ENCODE assay signal across 8 mouse cellular contexts in genomic region chr7:63912234-63912810, GRCm38 (mm10). TPM values are rescaled to one million over a fixed set of nuclear protein-coding genes. Genes with fewer than 3 reads are reported as not detected.
DNase-seq lines count a peak whose midpoint lies in the region; ATAC-seq and TF ChIP-seq lines count a peak whose summit lies in the region.

No protein-coding gene starts in this region.

- DNase-seq in CH12.LX (ENCODE audit: extremely low read depth) = peak; percentile 53
- DNase-seq in R1 (ENCODE audit: low read depth, low spot score) = peak; percentile 61
- no peak for DNase-seq in right cerebral cortex, adult 18-20 months
- DNase-seq in cerebellum, adult 18-20 months = no peak
- no peak for DNase-seq in adrenal gland, adult 8-10 months

- WGBS in intestine, postnatal 0 days = 48% methylated on average over 7 of the region's 7 CpGs

- TF ChIP-seq CTCF in CH12.LX (conservative IDR thresholded peaks at IDR 0.05 in 1 of 2, IDR thresholded peaks at IDR 0.05 in 1 of 2; ENCODE audit: low read depth in 2 of 2, low read length in 2 of 2) = no peak
- no peak for TF ChIP-seq CTCF in intestine, postnatal 0 days (IDR thresholded peaks at IDR 0.05; ENCODE audit: low read depth)

- no peak for TF ChIP-seq POLR2A in CH12.LX (IDR thresholded peaks at IDR 0.05; ENCODE audit: low read depth, low read length)

- peak overlapping the region; percentile 44; the same call in 1 of the 2 replicates for H3K9ac ChIP-seq in CH12.LX (ENCODE audit: insufficient read depth, low read depth)
- no peak overlapping the region for H3K9ac ChIP-seq in intestine, postnatal 0 days (ENCODE audit: low read depth, low read length)

- peak; percentile 31 for ATAC-seq in granulocyte monocyte progenitor cell, adult 5-6 weeks (replicated peaks; ENCODE audit: poor library complexity, severe bottlenecking)
- no peak for ATAC-seq in intestine, postnatal 0 days
- ATAC-seq in megakaryocyte, adult 5-6 weeks (ENCODE audit: poor library complexity, severe bottlenecking) = peak; percentile 33

- peaks cover 8% of the 10 kb centered on the region for H3K79me2 ChIP-seq in CH12.LX (replicated peaks; ENCODE audit: control insufficient read depth, extremely low read depth, insufficient read depth, poor library complexity, severe bottlenecking)

- peaks cover 0 to under 1% of the 10 kb centered on the region in 2 experiments for H3K36me3 ChIP-seq in CH12.LX (replicated peaks in 1 of 2; ENCODE audit: control insufficient read depth in 1 of 2, insufficient read depth in 1 of 2, low read length in 1 of 2)
- H3K36me3 ChIP-seq in intestine, postnatal 0 days (ENCODE audit: control insufficient read depth, insufficient read depth) = no peaks in the 10 kb centered on the region

- peak overlapping the region; percentile 100 for H3K27ac ChIP-seq in CH12.LX (ENCODE audit: insufficient read depth, low read depth)
- peak overlapping the region; percentile 78; the same call in 1 of the 2 replicates for H3K27ac ChIP-seq in intestine, postnatal 0 days (ENCODE audit: low read depth, low read length)

- peak overlapping the region in 1 of 3 experiments; percentile 12 for H3K4me3 ChIP-seq in CH12.LX (replicated peaks in 1 of 3; ENCODE audit: low read depth in 2 of 3, low read length in 2 of 3, poor library complexity in 1 of 3)
- no peak overlapping the region for H3K4me3 ChIP-seq in intestine, postnatal 0 days (ENCODE audit: low read depth, low read length)

- no peak for TF ChIP-seq EP300 in CH12.LX (IDR thresholded peaks at IDR 0.05; ENCODE audit: low read length)

- in situ Hi-C loops in CH12.LX (cut with MboI; ENCODE audit: low pct_ligation_motif_present, low pct_unique_long_range_greater_than_20kb, low sequenced_read_pairs) = no loop called here

- dilution Hi-C loops in CH12.LX (cut with MboI; ENCODE audit: extremely low pct_ligation_motif_present, extremely low pct_unique_long_range_greater_than_20kb, low sequenced_read_pairs) = no loop called here

- H3K4me2 ChIP-seq in CH12.LX (ENCODE audit: insufficient read depth, low read depth, poor library complexity, severe bottlenecking) = peak overlapping the region; percentile 64
- no peak overlapping the region for H3K4me2 ChIP-seq in intestine, postnatal 0 days (replicated peaks; ENCODE audit: low read depth)

- H3K9me3 ChIP-seq in CH12.LX (replicated peaks; ENCODE audit: low read length) = no peaks in the 10 kb centered on the region
- H3K9me3 ChIP-seq in intestine, postnatal 0 days (ENCODE audit: control insufficient read depth) = no peaks in the 10 kb centered on the region

- peaks cover 38 to 76% of the 10 kb centered on the region in 2 experiments for H3K4me1 ChIP-seq in CH12.LX (ENCODE audit: control insufficient read depth in 1 of 2, insufficient read depth in 2 of 2)
- H3K4me1 ChIP-seq in intestine, postnatal 0 days (replicated peaks; ENCODE audit: control insufficient read depth, insufficient read depth, low read length) = peaks cover 21% of the 10 kb centered on the region; the same call in 1 of the 2 replicates

- no peak for TF ChIP-seq RAD21 in CH12.LX (IDR thresholded peaks at IDR 0.05; ENCODE audit: low read depth, low read length)

- no peaks in the 10 kb centered on the region for H3K27me3 ChIP-seq in CH12.LX (replicated peaks)
- H3K27me3 ChIP-seq in intestine, postnatal 0 days (replicated peaks; ENCODE audit: control insufficient read depth, insufficient read depth, low read length) = no peaks in the 10 kb centered on the region

TF ChIP-seq in CH12.LX, 34 proteins besides CTCF, POLR2A, EP300 and RAD21:
- no peak for TF ChIP-seq MEF2A (IDR thresholded peaks at IDR 0.05; ENCODE audit: borderline replicate concordance, low read depth, low read length)
- 0 out of 2 replicates have a peak, but pooled peaks have one; percentile 25 for TF ChIP-seq UBTF (IDR thresholded peaks at IDR 0.05; ENCODE audit: low read depth, low read length)
- TF ChIP-seq USF2 (conservative IDR thresholded peaks at IDR 0.05; ENCODE audit: low read depth, low read length) = no peak
- no peak for TF ChIP-seq KAT2A (IDR thresholded peaks at IDR 0.05; ENCODE audit: insufficient replicate concordance, low read length)
- TF ChIP-seq ZNF384 (IDR thresholded peaks at IDR 0.05; ENCODE audit: low read depth, low read length) = no peak
- TF ChIP-seq ETS1 (conservative IDR thresholded peaks at IDR 0.05; ENCODE audit: low read depth, low read length) = no peak
- no peak for TF ChIP-seq ZC3H11A (IDR thresholded peaks at IDR 0.05; ENCODE audit: low read depth, low read length)
- TF ChIP-seq TBP (conservative IDR thresholded peaks at IDR 0.05; ENCODE audit: low read depth, low read length) = 0 out of 2 replicates have a peak, but pooled peaks have one; percentile 5

RNA-seq across cellular contexts. Expression of gene E030018B13Rik, which starts 4.3 kb away (rescaled TPM):
- total RNA-seq in CH12.LX (2012; rRNA removed) = not detected in 2 replicates
- total RNA-seq in CH12.LX (2014; rRNA removed) = not detected in 2 replicates
- not detected in 2 replicates for polyA plus RNA-seq in CH12.LX (2012; ENCODE audit: insufficient read length, low read depth)
- not detected in 2 replicates for total RNA-seq in granulocyte monocyte progenitor cell, adult 5-6 weeks (2014; fragmentation: Nextera tagmentation)
- not detected in 2 replicates for total RNA-seq in granulocyte monocyte progenitor cell, adult 5-6 weeks (2017)
- polyA plus RNA-seq in intestine, postnatal 0 days (2015; fragmentation: Nextera tagmentation; extraction: Ambion mirVana) = not detected in 2 replicates
- total RNA-seq in megakaryocyte, adult 5-6 weeks (2015) = not detected in 2 replicates
- not detected in 2 replicates for total RNA-seq in megakaryocyte, adult 5-6 weeks (2017)
- total RNA-seq in adrenal gland, adult 8-10 months (2022) = under 1 TPM in 1 of 4 experiments, not detected in 3; 0.45 TPM

RNA-seq across cellular contexts. Expression of gene Klf13, which starts 26.4 kb away (rescaled TPM):
- total RNA-seq in CH12.LX (2012; rRNA removed) (5.7 and 9.7 TPM in 2 replicates), CH12.LX (2014; rRNA removed) (1.2 and 1.7 TPM in 2 replicates)
- 3.7 TPM in 2 replicates for polyA plus RNA-seq in CH12.LX (2012; ENCODE audit: insufficient read length, low read depth)
- 39.9 and 51.5 TPM in 2 replicates for total RNA-seq in granulocyte monocyte progenitor cell, adult 5-6 weeks (2014; fragmentation: Nextera tagmentation)
- total RNA-seq in granulocyte monocyte progenitor cell, adult 5-6 weeks (2017) = 11.6 and 24.0 TPM in 2 replicates
- 19.3 and 24.5 TPM in 2 replicates for polyA plus RNA-seq in intestine, postnatal 0 days (2015; fragmentation: Nextera tagmentation; extraction: Ambion mirVana)
- 108 and 122 TPM in 2 replicates for total RNA-seq in megakaryocyte, adult 5-6 weeks (2015)
- total RNA-seq in megakaryocyte, adult 5-6 weeks (2017) = 61.7 and 64.4 TPM in 2 replicates
- 10 to 100 TPM; 56.8 to 83.6 (median 74.3) TPM for total RNA-seq in adrenal gland, adult 8-10 months (2022)

Comparison
In these comparisons a context has a peak if more than half of its experiments do, and no peak if none do; other contexts are left out.
1. DNase-seq: peak in CH12.LX (single experiment) and R1 (single experiment); none in right cerebral cortex, adult 18-20 months (single experiment), cerebellum, adult 18-20 months (0 of 2) and adrenal gland, adult 8-10 months (single experiment).